ENCODE assay signal across 24 mouse cellular contexts in genomic region chr2:129734031-129734430, GRCm38 (mm10). TPM values are rescaled to one million over a fixed set of nuclear protein-coding genes. Genes with fewer than 3 reads are reported as not detected.
DNase-seq lines count a peak whose midpoint lies in the region.
"Had no signal": no experiment of that assay in that cellular context is flagged by ENCODE, and none has a peak within 500 bp of the region (broad histone marks: within the 10 kb centered on the region; RNA-seq: fewer than 3 reads in every experiment).

No protein-coding gene starts in this region.

- DNase-seq in frontal cortex, adult 2 months (ENCODE audit: extremely low spot score in 1 of 2, low spot score in 1 of 2), result peak; percentile 21 to 59
- no peak for DNase-seq in frontal cortex, postnatal 25 days (ENCODE audit: low spot score in 2 of 2)
- peak; percentile 29 to 33 for DNase-seq in left cerebral cortex, adult 9 months (ENCODE audit: low spot score in 2 of 2)
- DNase-seq in left cerebral cortex, postnatal 4 days, result no peak
- DNase-seq in frontal cortex, postnatal 36 days (ENCODE audit: low spot score in 2 of 2), result peak; percentile 29 to 39
- peak; percentile 35 for DNase-seq in right cerebral cortex, postnatal 25 days
- DNase-seq in gastrocnemius, postnatal 36 days, result no peak
- DNase-seq: adrenal gland, postnatal 36 days; cerebellum, adult 11 months; cerebellum, adult 8-10 months; cerebellum, postnatal 14 days; embryo, embryonic 11 days; gastrocnemius, postnatal 14 days; heart, postnatal 10 days had no signal

- intact Hi-C loops in left cerebral cortex, postnatal 4 days (cut with DNase I), result no loop called here
- intact Hi-C loops in gastrocnemius, postnatal 36 days (cut with DNase I), result no loop called here

RNA-seq across cellular contexts. Expression of gene Pdyn, which starts 34.4 kb away (rescaled TPM):
- 10.3 and 12.7 TPM in 2 replicates for polyA plus RNA-seq in frontal cortex, adult 2 months (2012; rRNA removed)
- total RNA-seq in left cerebral cortex, postnatal 4 days (2021), result 1 to 10 TPM; 8.6 to 9.1 TPM
- not detected for total RNA-seq in gastrocnemius, postnatal 36 days (2021)
- total RNA-seq: adrenal gland, adult 18-20 months; CH12.LX; common myeloid progenitor, adult 5-6 weeks; gastrocnemius, adult 18-20 months; gastrocnemius, postnatal 14 days; granulocyte monocyte progenitor cell, adult 5-6 weeks; heart, postnatal 10 days; hematopoietic stem cell, adult 5-6 weeks had no signal
- polyA plus RNA-seq: activated CD4-positive, CD25-positive, alpha-beta regulatory T cell, adult 4 months; embryonic facial prominence, embryonic 15.5 days; erythroblast, embryonic 14.5 days; Patski had no signal

Comparison
In these comparisons a context has a peak if more than half of its experiments do, and no peak if none do; other contexts are left out.
1. DNase-seq: peak in frontal cortex, adult 2 months (2 of 2), left cerebral cortex, adult 9 months (2 of 2), frontal cortex, postnatal 36 days (2 of 2) and right cerebral cortex, postnatal 25 days (single experiment); none in frontal cortex, postnatal 25 days (0 of 2), left cerebral cortex, postnatal 4 days (single experiment) and gastrocnemius, postnatal 36 days (0 of 2).
2. RNA of gene Pdyn, which starts 34.4 kb away (total RNA-seq): 8.6 to 9.1 TPM in left cerebral cortex, postnatal 4 days; not detected in gastrocnemius, postnatal 36 days; every median in the first group is over 4 times any median in the second.